In genomic region chr7:43168212-43168611, GRCm38 (mm10) we compare ENCODE assay signal across 20 mouse cellular contexts. TPM values are rescaled to one million over a fixed set of nuclear protein-coding genes. Genes with fewer than 3 reads are reported as not detected.
DNase-seq lines count a peak whose midpoint lies in the region; ATAC-seq and TF ChIP-seq lines count a peak whose summit lies in the region.
"Not testable (repeated sequence)": the region's sequence is repeated elsewhere in the genome, so short reads cannot be mapped to it uniquely, and the experiment has no call there.
"Had no signal": no experiment of that assay in that cellular context is flagged by ENCODE, and none has a peak within 500 bp of the region (broad histone marks: within the 10 kb centered on the region; RNA-seq: fewer than 3 reads in every experiment).

No protein-coding gene starts in this region.

- TF ChIP-seq POLR2A in ES-Bruce4 (IDR thresholded peaks at IDR 0.05; ENCODE audit: insufficient read depth, low read length), result not testable (repeated sequence)

- H3K27ac ChIP-seq in ES-Bruce4 (ENCODE audit: insufficient read depth, low read length) (peak overlapping the region; percentile 94), ES-E14 (ENCODE audit: insufficient read depth, low read depth, low read length, poor library complexity, severe bottlenecking) (peak overlapping the region; percentile 98; the same call in 1 of the 2 replicates)
- not testable (repeated sequence) for H3K27ac ChIP-seq in heart, embryonic 15.5 days

- not testable (repeated sequence) for H3K4me2 ChIP-seq in heart, embryonic 15.5 days

- DNase-seq in ES-CJ7 (ENCODE audit: low read depth, low spot score), result peak; percentile 73
- not testable (repeated sequence) for DNase-seq in ES-E14 (ENCODE audit: low read depth, low spot score)
- DNase-seq in R1 (ENCODE audit: low read depth, low spot score), result peak; percentile 86
- peak; percentile 83 for DNase-seq in ZHBTc4 (ENCODE audit: low read depth, low spot score)

- in situ Hi-C loops in ES-E14 (cut with MboI; ENCODE audit: low sequenced_read_pairs in 2 of 2, unreplicated experiment in 2 of 2), result not testable (repeated sequence)

- H3K9me3 ChIP-seq in E14TG2a.4 (ENCODE audit: low read length), result peaks cover 36% of the 10 kb centered on the region
- H3K9me3 ChIP-seq in ES-Bruce4 (replicated peaks; ENCODE audit: control insufficient read depth, insufficient read depth, low read length, poor library complexity, severe bottlenecking); ES-E14 (ENCODE audit: control insufficient read depth, insufficient read depth, low read depth, low read length): not testable (repeated sequence)
- H3K9me3 ChIP-seq in heart, embryonic 15.5 days (replicated peaks), result peaks cover 44% of the 10 kb centered on the region

- peaks cover 29% of the 10 kb centered on the region for H3K4me1 ChIP-seq in E14TG2a.4 (replicated peaks; ENCODE audit: low read depth, low read length)
- H3K4me1 ChIP-seq in ES-Bruce4 (ENCODE audit: control insufficient read depth, insufficient read depth, low read length); ES-E14 (ENCODE audit: control insufficient read depth in 2 of 2, insufficient read depth in 2 of 2, low read length in 2 of 2, poor library complexity in 1 of 2); heart, embryonic 15.5 days (replicated peaks): not testable (repeated sequence)

- 0 out of 2 replicates have a peak, but pooled peaks have one; percentile 29 for ATAC-seq in heart, embryonic 15.5 days (replicated peaks; ENCODE audit: insufficient number of reproducible peaks, insufficient read depth, low FRiP score, low read depth)

- not testable (repeated sequence) for H3K9ac ChIP-seq in ES-Bruce4 (ENCODE audit: low read depth, poor library complexity, severe bottlenecking); ES-E14 (ENCODE audit: insufficient read depth, low read depth, low read length, poor library complexity, severe bottlenecking); heart, embryonic 15.5 days

- peak overlapping the region; percentile 66 for H3K4me3 ChIP-seq in E14TG2a.4 (replicated peaks; ENCODE audit: low read length)
- not testable (repeated sequence) for H3K4me3 ChIP-seq in ES-Bruce4 (ENCODE audit: low read depth, low read length); ES-E14 (ENCODE audit: insufficient read depth in 1 of 2, low read depth in 1 of 2, low read length in 2 of 2, poor library complexity in 1 of 2, severe bottlenecking in 1 of 2); heart, embryonic 15.5 days

- not testable (repeated sequence) for TF ChIP-seq EP300 in ES-Bruce4 (IDR thresholded peaks at IDR 0.05; ENCODE audit: insufficient read depth, low read depth, low read length)

- H3K36me3 ChIP-seq in E14TG2a.4 (ENCODE audit: insufficient read depth, low read length); ES-Bruce4 (ENCODE audit: control insufficient read depth, insufficient read depth, low read length, poor library complexity, severe bottlenecking); ES-E14 (ENCODE audit: control insufficient read depth, insufficient read depth, low read length, poor library complexity, severe bottlenecking); heart, embryonic 15.5 days: not testable (repeated sequence)

- not testable (repeated sequence) for H3K27me3 ChIP-seq in E14TG2a.4 (ENCODE audit: insufficient read depth, low read length); ES-Bruce4 (ENCODE audit: control insufficient read depth, insufficient read depth, low read length, poor library complexity, severe bottlenecking); heart, embryonic 15.5 days

- WGBS in heart, embryonic 15.5 days, result 25% methylated on average over 1 of the region's 1 CpGs

- TF ChIP-seq CTCF in E14TG2a.4 (conservative IDR thresholded peaks at IDR 0.05; ENCODE audit: low read length); ES-Bruce4 (IDR thresholded peaks at IDR 0.05; ENCODE audit: low read depth, low read length): not testable (repeated sequence)

RNA-seq across cellular contexts. Expression of gene Zfp936, which starts 54.2 kb away (rescaled TPM):
- 26.1 and 29.6 TPM in 2 replicates for polyA plus RNA-seq in ES-Bruce4 (2011; ENCODE audit: insufficient read depth, insufficient read length, low read depth, missing spikeins)
- 80.2 and 91.3 TPM in 2 replicates for total RNA-seq in ES-E14 (2012; rRNA removed)
- not detected in 2 replicates for polyA plus RNA-seq in heart, embryonic 15.5 days (2015; fragmentation: Nextera tagmentation; extraction: Ambion mirVana)
- total RNA-seq: adrenal gland, adult 18-20 months; adrenal gland, adult 2 months; adrenal gland, adult 8-10 months; adrenal gland, postnatal 10 days; adrenal gland, postnatal 14 days; adrenal gland, postnatal 25 days; adrenal gland, postnatal 36 days; adrenal gland, postnatal 4 days; MEL had no signal
- polyA plus RNA-seq: adrenal gland, adult 2 months; brain, embryonic 14.5 days; cerebellum, adult 2 months; G1E; Patski had no signal

Comparison
In these comparisons a context has a peak if more than half of its experiments do, and no peak if none do; other contexts are left out.
1. RNA of gene Zfp936, which starts 54.2 kb away (polyA plus RNA-seq): 26.1 to 29.6 TPM in ES-Bruce4; not detected in heart, embryonic 15.5 days; every median in the first group is over 10 times any median in the second.